Mouse (Mus musculus) cerebellum, adult 2 months (tissue): ENCODE measurements at regions not wholly inside any gene's neighbourhood (a gene's known extent, or its start where the extent isn't known, plus 50 kb on each side); places are given as distances from the start of the nearest gene placed in this dataset.

Experiments used
- CTCF ChIP-seq: fragments of 200-500 bp; IDR thresholded peaks from 2 replicates; pipeline ENCODE4 v1.5.1; 2011; ENCODE audit warnings: low read depth, mild to moderate bottlenecking, control low read depth, low read length, moderate library complexity, borderline replicate concordance; ENCODE audit not compliant: insufficient read depth
- POLR2A ChIP-seq: fragments of 200-500 bp; IDR thresholded peaks from 2 replicates; pipeline ENCODE4 v1.6.1; 2011; ENCODE audit warnings: low read length, control low read depth, borderline replicate concordance; ENCODE audit not compliant: insufficient read depth

GRCm38 (mm10) chr13:5607462-5607861 is 253.8 kb upstream of the Klf6 start:
- TF ChIP-seq CTCF, result no peak
- no peak for TF ChIP-seq POLR2A
